Mouse (Mus musculus): ENCODE data around the gene Tcf7. TPM values are rescaled to one million over a fixed set of nuclear protein-coding genes. Genes with fewer than 3 reads are reported as not detected.

Gene Tcf7
- total and polyA plus RNA-seq, 3 experiments = not detected

DNA sequence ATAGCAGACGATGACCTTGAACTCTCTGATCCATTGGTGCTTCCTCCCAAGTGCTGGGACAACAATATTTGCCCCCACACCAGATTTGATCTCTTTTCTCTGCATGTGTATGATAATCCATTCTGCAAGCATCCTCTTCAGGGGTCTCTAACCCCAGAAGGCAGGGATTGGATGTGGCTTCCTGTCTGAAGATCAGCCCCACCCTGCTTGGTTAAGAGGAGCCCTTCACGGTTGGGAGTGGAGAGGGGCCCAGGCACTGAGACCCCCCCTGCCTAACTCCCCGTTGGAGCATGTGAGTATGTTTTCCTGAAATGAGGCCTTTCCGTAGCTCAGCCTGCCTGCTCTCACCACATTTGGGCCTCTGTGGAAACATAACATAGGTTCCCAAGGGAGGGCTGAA is 36.9 kb upstream of the Tcf7 start:
- no peak for TF ChIP-seq GATA2 (IDR thresholded peaks at IDR 0.05; ENCODE audit: borderline replicate concordance, low read depth, low read length)
- TF ChIP-seq TAL1 (conservative IDR thresholded peaks at IDR 0.05; ENCODE audit: low read depth, low read length) = no peak
- no peak for TF ChIP-seq CTCF (IDR thresholded peaks at IDR 0.05; ENCODE audit: low read depth, low read length)
- no peak for TF ChIP-seq GATA1 (IDR thresholded peaks at IDR 0.05; ENCODE audit: borderline replicate concordance, low read length)
- no peak for TF ChIP-seq POLR2AphosphoS5 (IDR thresholded peaks at IDR 0.05; ENCODE audit: insufficient replicate concordance, low read depth, low read length)
- Histone ChIP-seq H3K4me3 (ENCODE audit: low read depth, low read length) (no peak overlapping the region), H3K36me3 (replicated peaks) (no peaks in the 10 kb centered on the region), H3K27me3 (ENCODE audit: insufficient read depth, low read length) (peaks cover 12% of the 10 kb centered on the region), H3K9me3 (replicated peaks) (no peaks in the 10 kb centered on the region), H3K4me1 (ENCODE audit: insufficient read depth, low read depth, low read length) (no peaks in the 10 kb centered on the region)
- no peak for ATAC-seq (ENCODE audit: extremely low read depth, insufficient number of reproducible peaks, low FRiP score, poor library complexity, severe bottlenecking)
- DNase-seq (ENCODE audit: low spot score) = no peak

DNA sequence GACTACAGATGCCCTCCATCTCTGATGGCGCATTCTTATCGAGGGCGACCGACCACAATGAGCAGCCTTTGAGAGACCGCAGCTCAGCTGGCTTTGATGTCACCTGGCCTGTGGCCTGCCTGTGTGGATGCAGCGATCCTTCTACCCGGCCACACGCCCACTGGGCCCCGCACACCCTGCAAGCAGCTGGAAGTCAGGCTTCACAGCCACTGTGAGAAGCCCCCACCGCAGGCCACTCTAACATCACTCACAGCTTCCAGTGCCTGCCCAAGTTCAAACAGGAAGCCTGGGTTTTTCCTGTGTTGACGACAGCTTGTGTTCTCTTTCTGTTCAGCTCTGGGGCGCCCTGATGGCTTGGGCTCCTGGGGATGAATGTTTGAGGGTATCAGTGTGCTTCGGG is 35.6 kb upstream of the Tcf7 start:
- Histone ChIP-seq H3K4me3 (ENCODE audit: low read depth, low read length) (no peak overlapping the region), H3K9me3 (replicated peaks) (no peaks in the 10 kb centered on the region), H3K4me1 (ENCODE audit: insufficient read depth, low read depth, low read length) (no peaks in the 10 kb centered on the region), H3K27me3 (ENCODE audit: insufficient read depth, low read length) (peaks cover 15% of the 10 kb centered on the region), H3K36me3 (replicated peaks) (no peaks in the 10 kb centered on the region)
- no peak for ATAC-seq (ENCODE audit: extremely low read depth, insufficient number of reproducible peaks, low FRiP score, poor library complexity, severe bottlenecking)
- DNase-seq (ENCODE audit: low spot score) = no peak
- TF ChIP-seq GATA2 (IDR thresholded peaks at IDR 0.05; ENCODE audit: borderline replicate concordance, low read depth, low read length) (no peak), GATA1 (IDR thresholded peaks at IDR 0.05; ENCODE audit: borderline replicate concordance, low read length) (no peak), POLR2AphosphoS5 (IDR thresholded peaks at IDR 0.05; ENCODE audit: insufficient replicate concordance, low read depth, low read length) (no peak), CTCF (IDR thresholded peaks at IDR 0.05; ENCODE audit: low read depth, low read length) (no peak)

DNA sequence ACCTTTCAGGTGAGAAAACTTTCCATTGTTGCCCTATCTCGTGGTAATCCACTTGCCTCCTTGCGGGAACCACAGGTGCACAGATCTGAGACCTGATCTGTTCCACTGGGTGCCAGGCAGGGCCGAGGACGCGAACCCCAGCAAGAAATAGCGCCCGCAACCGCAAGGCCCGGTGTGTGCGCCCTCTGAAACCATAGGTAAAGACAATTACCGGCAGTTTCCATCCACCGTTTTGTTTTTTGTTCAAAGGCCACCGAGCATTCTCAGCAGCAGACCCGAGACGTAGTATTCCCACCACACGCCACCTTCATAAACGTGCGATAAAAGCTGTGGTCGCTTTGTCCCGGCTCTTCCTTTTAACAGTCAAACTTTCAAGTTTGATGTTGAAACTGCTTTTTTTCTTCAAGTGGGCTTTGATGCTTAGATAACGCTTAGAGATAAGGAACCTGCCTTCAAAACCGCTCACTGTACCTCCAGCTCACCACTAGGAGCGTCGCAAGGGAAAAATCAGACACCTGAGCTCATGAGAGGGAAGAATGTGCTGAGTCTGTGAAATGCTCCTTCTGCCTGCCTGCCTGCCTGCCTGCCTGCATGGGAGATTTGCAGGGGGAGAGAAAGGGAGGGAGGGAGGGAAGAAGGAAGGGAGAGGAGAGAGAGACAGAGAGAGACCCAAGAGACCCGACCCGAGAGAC is 31.4 kb upstream of the Tcf7 start:
- Histone ChIP-seq H3K4me1 (ENCODE audit: insufficient read depth, low read depth, low read length) (no peaks in the 10 kb centered on the region), H3K36me3 (replicated peaks) (no peaks in the 10 kb centered on the region), H3K9me3 (replicated peaks) (no peaks in the 10 kb centered on the region), H3K4me3 (ENCODE audit: low read depth, low read length) (no peak overlapping the region), H3K27me3 (ENCODE audit: insufficient read depth, low read length) (peaks cover 16% of the 10 kb centered on the region; the same call in 1 of the 2 replicates)
- TF ChIP-seq GATA1 (IDR thresholded peaks at IDR 0.05; ENCODE audit: borderline replicate concordance, low read length) = no peak
- no peak for TF ChIP-seq TAL1 (conservative IDR thresholded peaks at IDR 0.05; ENCODE audit: low read depth, low read length)
- no peak for TF ChIP-seq POLR2AphosphoS5 (IDR thresholded peaks at IDR 0.05; ENCODE audit: insufficient replicate concordance, low read depth, low read length)
- no peak for TF ChIP-seq GATA2 (IDR thresholded peaks at IDR 0.05; ENCODE audit: borderline replicate concordance, low read depth, low read length)
- no peak for TF ChIP-seq CTCF (IDR thresholded peaks at IDR 0.05; ENCODE audit: low read depth, low read length)
- ATAC-seq (ENCODE audit: extremely low read depth, insufficient number of reproducible peaks, low FRiP score, poor library complexity, severe bottlenecking) (no peak), DNase-seq (ENCODE audit: low spot score) (no peak)

DNA sequence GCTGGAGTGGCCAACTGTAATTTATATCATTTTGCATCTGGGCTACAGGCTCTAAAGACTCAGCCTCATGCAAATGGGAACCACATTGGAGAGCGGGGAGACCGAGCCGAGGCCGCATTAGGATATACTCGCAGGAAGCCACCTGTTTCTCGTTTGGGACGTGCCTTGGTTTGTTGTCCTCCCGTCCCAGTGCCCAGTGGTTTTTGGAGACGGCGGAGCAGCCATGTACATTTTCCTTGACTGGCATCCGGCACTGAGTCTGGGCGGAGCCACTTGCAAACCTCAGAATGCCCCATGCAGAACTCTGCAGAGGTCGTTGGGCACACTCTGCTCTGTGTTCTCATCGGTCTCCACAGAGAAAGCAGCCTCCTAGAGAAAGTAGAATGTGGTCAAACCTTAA is 27.9 kb upstream of the Tcf7 start:
- Histone ChIP-seq H3K27me3 (ENCODE audit: insufficient read depth, low read length) (peaks cover 18% of the 10 kb centered on the region), H3K4me1 (ENCODE audit: insufficient read depth, low read depth, low read length) (no peaks in the 10 kb centered on the region), H3K4me3 (ENCODE audit: low read depth, low read length) (no peak overlapping the region), H3K36me3 (replicated peaks) (no peaks in the 10 kb centered on the region), H3K9me3 (replicated peaks) (no peaks in the 10 kb centered on the region)
- ATAC-seq (ENCODE audit: extremely low read depth, insufficient number of reproducible peaks, low FRiP score, poor library complexity, severe bottlenecking) (no peak), DNase-seq (ENCODE audit: low spot score) (no peak)
- TF ChIP-seq TAL1 (conservative IDR thresholded peaks at IDR 0.05; ENCODE audit: low read depth, low read length) = no peak
- no peak for TF ChIP-seq GATA2 (IDR thresholded peaks at IDR 0.05; ENCODE audit: borderline replicate concordance, low read depth, low read length)
- no peak for TF ChIP-seq GATA1 (IDR thresholded peaks at IDR 0.05; ENCODE audit: borderline replicate concordance, low read length)
- TF ChIP-seq CTCF (IDR thresholded peaks at IDR 0.05; ENCODE audit: low read depth, low read length) = no peak
- TF ChIP-seq POLR2AphosphoS5 (IDR thresholded peaks at IDR 0.05; ENCODE audit: insufficient replicate concordance, low read depth, low read length) = no peak

DNA sequence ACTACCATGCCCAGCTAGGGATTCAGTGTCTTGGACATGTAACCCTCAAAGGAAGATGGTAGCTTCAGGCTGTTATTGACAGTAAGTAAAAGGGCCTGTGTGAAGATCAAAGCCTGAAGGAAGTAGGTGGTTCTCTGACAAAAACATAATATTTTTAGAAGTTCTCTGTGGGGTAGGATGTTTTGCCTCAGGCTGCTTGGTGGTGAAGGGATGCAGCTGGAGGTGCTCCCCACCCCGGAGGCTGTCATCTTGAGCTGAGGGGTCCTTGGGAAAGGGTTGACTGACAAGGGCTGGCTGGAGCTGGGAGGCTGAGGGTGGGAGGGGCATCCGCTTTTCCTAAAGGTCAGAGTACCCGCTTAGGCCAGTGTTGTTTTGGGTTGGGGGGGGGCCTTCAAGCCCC is 26.7 kb upstream of the Tcf7 start:
- no peaks in the 10 kb centered on the region for H3K9me3 ChIP-seq (replicated peaks)
- no peaks in the 10 kb centered on the region for H3K4me1 ChIP-seq (ENCODE audit: insufficient read depth, low read depth, low read length)
- TF ChIP-seq CTCF (IDR thresholded peaks at IDR 0.05; ENCODE audit: low read depth, low read length) (no peak), POLR2AphosphoS5 (IDR thresholded peaks at IDR 0.05; ENCODE audit: insufficient replicate concordance, low read depth, low read length) (no peak), GATA2 (IDR thresholded peaks at IDR 0.05; ENCODE audit: borderline replicate concordance, low read depth, low read length) (no peak), TAL1 (conservative IDR thresholded peaks at IDR 0.05; ENCODE audit: low read depth, low read length) (no peak), GATA1 (IDR thresholded peaks at IDR 0.05; ENCODE audit: borderline replicate concordance, low read length) (no peak)
- no peak for ATAC-seq (ENCODE audit: extremely low read depth, insufficient number of reproducible peaks, low FRiP score, poor library complexity, severe bottlenecking)
- DNase-seq (ENCODE audit: low spot score) = no peak
- H3K27me3 ChIP-seq (ENCODE audit: insufficient read depth, low read length) = peaks cover 21% of the 10 kb centered on the region
- no peak overlapping the region for H3K4me3 ChIP-seq (ENCODE audit: low read depth, low read length)
- no peaks in the 10 kb centered on the region for H3K36me3 ChIP-seq (replicated peaks)

DNA sequence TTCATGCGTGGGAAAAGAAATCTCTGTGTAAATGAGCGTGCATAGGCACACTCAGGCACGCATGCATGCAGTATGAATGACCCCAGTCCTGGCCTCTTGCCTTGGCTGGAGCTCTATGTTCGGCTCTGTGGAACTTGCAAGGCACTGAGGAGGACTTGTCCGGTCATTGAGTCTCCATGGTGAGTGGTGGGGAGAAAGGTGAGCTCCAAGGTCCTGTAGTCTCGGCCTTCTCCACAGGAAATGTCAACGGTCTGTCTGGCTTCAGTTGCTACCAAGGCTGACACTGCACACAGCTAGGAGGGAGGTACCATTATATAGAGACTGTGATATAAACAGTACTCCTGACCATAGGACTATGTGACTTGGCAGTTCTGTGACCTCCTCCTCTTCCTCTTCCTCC is 23.6 kb upstream of the Tcf7 start:
- no peak for ATAC-seq (ENCODE audit: extremely low read depth, insufficient number of reproducible peaks, low FRiP score, poor library complexity, severe bottlenecking)
- Histone ChIP-seq H3K4me3 (ENCODE audit: low read depth, low read length) (no peak overlapping the region), H3K36me3 (replicated peaks) (no peaks in the 10 kb centered on the region), H3K27me3 (ENCODE audit: insufficient read depth, low read length) (peaks cover 15% of the 10 kb centered on the region), H3K9me3 (replicated peaks) (no peaks in the 10 kb centered on the region), H3K4me1 (ENCODE audit: insufficient read depth, low read depth, low read length) (no peaks in the 10 kb centered on the region)
- DNase-seq (ENCODE audit: low spot score) = no peak
- TF ChIP-seq GATA2 (IDR thresholded peaks at IDR 0.05; ENCODE audit: borderline replicate concordance, low read depth, low read length) (no peak), TAL1 (conservative IDR thresholded peaks at IDR 0.05; ENCODE audit: low read depth, low read length) (no peak), POLR2AphosphoS5 (IDR thresholded peaks at IDR 0.05; ENCODE audit: insufficient replicate concordance, low read depth, low read length) (no peak), GATA1 (IDR thresholded peaks at IDR 0.05; ENCODE audit: borderline replicate concordance, low read length) (no peak), CTCF (IDR thresholded peaks at IDR 0.05; ENCODE audit: low read depth, low read length) (no peak)
